Mouse (Mus musculus): ENCODE results near the gene Csrp1. TPM values are rescaled to one million over a fixed set of nuclear protein-coding genes. Genes with fewer than 3 reads are reported as not detected.
A peak's percentile ranks its signal among the peaks of the same experiment; 100 is the strongest.

Csrp1 gene
- polyA plus RNA-seq, 1 experiment from 2014 or later: 285 TPM

DNA sequence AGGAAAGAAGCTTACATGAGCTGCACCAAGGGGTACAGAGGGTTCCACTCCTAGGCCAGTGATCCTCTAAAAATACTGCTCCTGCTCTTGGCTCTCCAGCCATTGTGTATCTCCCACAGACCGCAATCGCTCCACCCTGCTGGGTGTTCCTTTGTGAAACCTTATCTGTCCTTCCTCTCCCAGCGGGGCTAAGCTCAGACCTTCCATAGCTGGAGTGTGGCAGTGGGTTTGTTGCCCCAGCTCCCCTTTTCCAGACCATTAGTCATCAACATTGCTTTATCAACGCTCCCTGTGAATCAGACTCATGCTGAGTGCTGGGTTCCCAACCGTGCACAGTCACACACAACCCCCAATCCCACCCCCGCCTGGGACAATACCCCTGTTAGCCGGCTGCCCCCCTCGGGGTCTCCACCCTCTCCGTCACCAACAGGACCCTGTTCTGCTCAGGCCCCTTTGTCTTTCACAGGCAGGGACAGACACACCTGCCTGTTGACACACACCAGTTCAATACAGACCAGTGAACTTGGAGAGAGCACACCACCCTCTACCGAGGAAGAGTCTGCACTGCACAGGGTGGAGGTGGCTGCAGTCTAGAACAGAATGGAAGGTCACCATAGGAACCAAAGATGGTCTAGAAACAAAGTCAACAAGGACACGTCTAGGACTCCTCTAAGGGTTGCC is 44.3 kb upstream of the Csrp1 start:
- no peaks in the 10 kb centered on the region for H3K9me3 ChIP-seq (ENCODE audit: control insufficient read depth)
- 41% methylated on average over 11 of the region's 11 CpGs for WGBS
- H3K4me3 ChIP-seq (ENCODE audit: low read depth, low read length): no peak overlapping the region
- H3K4me1 ChIP-seq (replicated peaks; ENCODE audit: control insufficient read depth, insufficient read depth, low read length): no peaks in the 10 kb centered on the region
- ATAC-seq: no peak
- H3K4me2 ChIP-seq (replicated peaks; ENCODE audit: low read depth): no peak overlapping the region
- H3K27ac ChIP-seq (ENCODE audit: low read depth, low read length): no peak overlapping the region
- no peak overlapping the region for H3K9ac ChIP-seq (ENCODE audit: low read depth, low read length)
- peak; percentile 44 for TF ChIP-seq CTCF (IDR thresholded peaks at IDR 0.05; ENCODE audit: low read depth)
- no peaks in the 10 kb centered on the region for H3K27me3 ChIP-seq (replicated peaks; ENCODE audit: control insufficient read depth, insufficient read depth, low read length)
- no peaks in the 10 kb centered on the region for H3K36me3 ChIP-seq (ENCODE audit: control insufficient read depth, insufficient read depth)

DNA sequence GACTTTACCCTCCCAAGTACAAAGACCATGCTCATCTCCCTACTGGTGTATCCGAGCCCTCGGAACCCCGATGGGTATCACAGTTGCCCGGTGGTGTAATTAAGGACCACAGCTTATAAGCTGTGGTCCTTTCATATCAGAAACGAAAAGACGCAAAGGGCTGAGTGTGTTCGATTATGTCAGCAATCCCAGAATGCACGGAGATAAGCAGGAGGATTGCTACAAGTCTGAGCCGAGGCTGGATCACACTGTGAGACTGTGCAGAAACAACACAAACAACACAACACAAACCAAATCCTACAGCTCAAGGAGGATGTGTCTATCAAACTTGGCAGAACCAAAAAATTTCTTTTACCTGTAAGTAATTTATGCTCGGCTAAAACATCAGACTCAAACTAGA is 43.6 kb upstream of the Csrp1 start:
- Histone ChIP-seq H3K4me3 (ENCODE audit: low read depth, low read length) (no peak overlapping the region), H3K27ac (ENCODE audit: low read depth, low read length) (no peak overlapping the region), H3K36me3 (ENCODE audit: control insufficient read depth, insufficient read depth) (no peaks in the 10 kb centered on the region), H3K9me3 (ENCODE audit: control insufficient read depth) (no peaks in the 10 kb centered on the region), H3K27me3 (replicated peaks; ENCODE audit: control insufficient read depth, insufficient read depth, low read length) (no peaks in the 10 kb centered on the region), H3K4me1 (replicated peaks; ENCODE audit: control insufficient read depth, insufficient read depth, low read length) (no peaks in the 10 kb centered on the region), H3K9ac (ENCODE audit: low read depth, low read length) (no peak overlapping the region), H3K4me2 (replicated peaks; ENCODE audit: low read depth) (no peak overlapping the region)
- TF ChIP-seq CTCF (IDR thresholded peaks at IDR 0.05; ENCODE audit: low read depth): no peak
- 88% methylated on average over 10 of the region's 10 CpGs for WGBS
- no peak for ATAC-seq

DNA sequence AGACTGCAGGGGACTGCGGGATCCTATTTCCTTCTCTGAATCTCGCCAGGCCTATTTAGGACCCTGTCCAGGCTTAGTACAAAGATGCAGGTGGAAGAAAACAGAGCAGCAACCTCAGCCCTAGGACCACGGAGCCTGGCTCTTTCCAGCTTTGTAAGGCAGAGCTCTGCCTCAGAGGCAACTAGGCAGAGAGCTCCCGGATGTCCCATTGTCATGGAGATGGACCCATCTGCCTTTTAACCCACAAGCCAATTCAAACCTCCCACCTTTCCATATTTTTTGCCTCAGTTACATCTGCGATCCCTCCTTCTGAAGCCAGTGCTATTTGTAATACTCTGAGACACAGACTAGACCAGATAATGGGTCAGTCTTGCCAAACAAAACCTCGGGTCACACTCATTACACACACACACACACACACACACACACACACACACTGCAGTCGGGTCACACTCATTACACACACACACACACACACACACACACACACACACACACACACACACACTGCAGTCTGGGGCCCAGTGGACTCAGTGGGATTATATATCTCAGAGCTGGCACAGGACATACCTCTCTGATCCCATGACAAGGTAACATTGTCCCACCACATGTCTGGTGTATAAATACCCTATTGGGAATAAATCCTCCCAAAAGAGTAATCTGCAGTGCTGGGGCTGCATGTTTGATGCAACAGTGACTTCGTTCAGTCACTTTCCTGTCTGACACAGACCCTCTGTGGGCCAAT is 42.8 kb upstream of the Csrp1 start:
- Histone ChIP-seq H3K4me3 (ENCODE audit: low read depth, low read length) (no peak overlapping the region), H3K4me1 (replicated peaks; ENCODE audit: control insufficient read depth, insufficient read depth, low read length) (no peaks in the 10 kb centered on the region), H3K4me2 (replicated peaks; ENCODE audit: low read depth) (no peak overlapping the region), H3K9me3 (ENCODE audit: control insufficient read depth) (no peaks in the 10 kb centered on the region), H3K9ac (ENCODE audit: low read depth, low read length) (no peak overlapping the region), H3K36me3 (ENCODE audit: control insufficient read depth, insufficient read depth) (no peaks in the 10 kb centered on the region), H3K27ac (ENCODE audit: low read depth, low read length) (no peak overlapping the region), H3K27me3 (replicated peaks; ENCODE audit: control insufficient read depth, insufficient read depth, low read length) (no peaks in the 10 kb centered on the region)
- TF ChIP-seq CTCF (IDR thresholded peaks at IDR 0.05; ENCODE audit: low read depth): no peak
- 58% methylated on average over 8 of the region's 8 CpGs for WGBS
- ATAC-seq: no peak

DNA sequence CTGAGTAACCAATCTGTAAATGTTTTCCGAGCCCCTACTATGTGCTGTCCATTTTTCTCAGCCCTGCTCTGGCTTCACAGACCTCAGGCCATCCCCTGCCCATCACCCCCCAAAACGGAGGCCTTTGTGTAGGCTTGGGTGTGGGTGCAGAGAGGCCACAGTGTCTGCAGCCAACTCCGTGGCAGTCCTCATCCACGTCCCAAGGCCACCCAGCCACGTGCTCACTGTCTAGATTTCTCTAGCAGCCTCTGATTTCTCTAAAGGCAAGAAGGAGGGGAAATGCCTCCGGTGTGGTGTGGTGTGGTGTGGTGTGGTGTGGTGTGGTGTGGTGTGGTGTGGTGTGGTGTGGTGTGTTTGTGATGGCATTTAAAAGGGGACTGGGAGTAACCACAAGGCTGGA is 41.7 kb upstream of the Csrp1 start:
- WGBS: 62% methylated on average over 6 of the region's 6 CpGs
- no peak for TF ChIP-seq CTCF (IDR thresholded peaks at IDR 0.05; ENCODE audit: low read depth)
- no peak overlapping the region for H3K4me2 ChIP-seq (replicated peaks; ENCODE audit: low read depth)
- no peaks in the 10 kb centered on the region for H3K4me1 ChIP-seq (replicated peaks; ENCODE audit: control insufficient read depth, insufficient read depth, low read length)
- H3K27me3 ChIP-seq (replicated peaks; ENCODE audit: control insufficient read depth, insufficient read depth, low read length): no peaks in the 10 kb centered on the region
- H3K27ac ChIP-seq (ENCODE audit: low read depth, low read length): no peak overlapping the region
- no peak for ATAC-seq
- H3K9ac ChIP-seq (ENCODE audit: low read depth, low read length): no peak overlapping the region
- no peak overlapping the region for H3K4me3 ChIP-seq (ENCODE audit: low read depth, low read length)
- H3K36me3 ChIP-seq (ENCODE audit: control insufficient read depth, insufficient read depth): no peaks in the 10 kb centered on the region
- no peaks in the 10 kb centered on the region for H3K9me3 ChIP-seq (ENCODE audit: control insufficient read depth)

DNA sequence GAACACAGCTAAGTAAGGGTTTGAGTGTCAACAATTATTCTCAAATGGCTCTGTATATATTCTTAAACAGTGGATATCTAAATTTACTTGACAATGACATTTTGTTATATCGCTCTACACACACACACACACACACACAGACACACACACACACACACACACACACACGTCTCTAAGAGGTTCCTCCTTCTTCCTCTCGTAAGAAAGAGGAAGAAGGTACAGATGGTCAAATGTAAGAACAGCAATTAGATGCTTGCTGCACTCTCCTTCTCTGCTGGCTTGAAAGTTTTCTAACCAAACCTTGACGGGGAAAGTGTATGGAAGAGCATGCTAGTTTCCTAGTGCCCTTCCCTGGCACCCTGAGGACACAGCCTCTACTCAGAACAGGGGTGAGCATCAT is 39.1 kb upstream of the Csrp1 start:
- Histone ChIP-seq H3K9ac (ENCODE audit: low read depth, low read length) (no peak overlapping the region), H3K27me3 (replicated peaks; ENCODE audit: control insufficient read depth, insufficient read depth, low read length) (no peaks in the 10 kb centered on the region; the same call in 1 of the 2 replicates), H3K4me2 (replicated peaks; ENCODE audit: low read depth) (no peak overlapping the region), H3K4me1 (replicated peaks; ENCODE audit: control insufficient read depth, insufficient read depth, low read length) (no peaks in the 10 kb centered on the region), H3K4me3 (ENCODE audit: low read depth, low read length) (no peak overlapping the region), H3K27ac (ENCODE audit: low read depth, low read length) (no peak overlapping the region), H3K9me3 (ENCODE audit: control insufficient read depth) (no peaks in the 10 kb centered on the region), H3K36me3 (ENCODE audit: control insufficient read depth, insufficient read depth) (no peaks in the 10 kb centered on the region)
- TF ChIP-seq CTCF (IDR thresholded peaks at IDR 0.05; ENCODE audit: low read depth): no peak
- ATAC-seq: no peak
- 72% methylated on average over 4 of the region's 4 CpGs for WGBS

DNA sequence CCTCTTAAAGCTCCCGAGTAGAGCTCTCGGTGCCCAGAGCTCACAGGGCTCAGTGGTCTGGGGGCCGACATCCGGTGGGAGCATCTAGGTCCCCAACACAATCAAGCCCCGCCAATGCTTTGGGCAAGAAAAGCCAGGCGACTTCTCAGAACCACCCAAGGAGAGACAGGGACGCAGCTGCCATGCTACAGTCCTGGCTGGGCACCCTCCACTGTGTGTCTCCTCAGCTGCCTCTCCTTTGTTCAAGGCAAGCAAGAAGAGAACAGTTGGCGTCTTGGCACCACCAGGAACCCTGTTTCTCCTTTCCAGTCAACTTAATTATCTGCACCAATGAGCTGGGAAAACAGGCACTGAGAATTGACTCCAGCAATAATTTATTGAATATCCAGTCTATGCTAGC is 38.7 kb upstream of the Csrp1 start:
- 81% methylated on average over 8 of the region's 8 CpGs for WGBS
- no peak overlapping the region for H3K4me3 ChIP-seq (ENCODE audit: low read depth, low read length)
- H3K36me3 ChIP-seq (ENCODE audit: control insufficient read depth, insufficient read depth): no peaks in the 10 kb centered on the region
- H3K9ac ChIP-seq (ENCODE audit: low read depth, low read length): no peak overlapping the region
- no peaks in the 10 kb centered on the region; the same call in 1 of the 2 replicates for H3K27me3 ChIP-seq (replicated peaks; ENCODE audit: control insufficient read depth, insufficient read depth, low read length)
- no peaks in the 10 kb centered on the region for H3K4me1 ChIP-seq (replicated peaks; ENCODE audit: control insufficient read depth, insufficient read depth, low read length)
- H3K4me2 ChIP-seq (replicated peaks; ENCODE audit: low read depth): no peak overlapping the region
- ATAC-seq: no peak
- no peak overlapping the region for H3K27ac ChIP-seq (ENCODE audit: low read depth, low read length)
- no peak for TF ChIP-seq CTCF (IDR thresholded peaks at IDR 0.05; ENCODE audit: low read depth)
- H3K9me3 ChIP-seq (ENCODE audit: control insufficient read depth): no peaks in the 10 kb centered on the region

Data from intestine, postnatal 0 days (tissue).